In the genomic region with DNA sequence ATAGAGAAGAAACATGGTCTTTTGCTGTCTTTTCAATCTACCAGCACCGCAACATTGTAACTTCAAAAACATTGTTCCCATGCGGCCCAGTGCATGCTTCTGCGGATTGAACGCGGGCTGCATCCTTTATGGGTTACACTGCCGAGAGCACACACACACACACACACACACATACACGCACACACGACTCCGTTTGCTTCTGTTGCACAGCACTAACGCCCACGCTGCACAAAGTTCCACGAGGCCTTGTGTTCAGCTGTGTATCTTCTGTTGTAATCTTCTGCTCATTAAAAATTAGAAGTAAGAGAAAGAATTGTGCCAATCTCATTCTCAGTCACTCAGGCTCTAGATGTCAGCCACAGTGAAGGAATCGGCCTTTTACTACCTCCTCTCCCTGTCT, we compare ENCODE assay signal across 17 mouse cellular contexts.
"Had no signal": no experiment of that assay in that cellular context is flagged by ENCODE, and none has a peak within 500 bp of the region (broad histone marks: within the 10 kb centered on the region; RNA-seq: fewer than 3 reads in every experiment).

No protein-coding gene starts in this region.

- H3K4me2 ChIP-seq: lung, embryonic 14.5 days; midbrain, embryonic 12.5 days; neural tube, embryonic 12.5 days had no signal

- H3K27me3 ChIP-seq: megakaryocyte, embryonic 14.5 days; midbrain, embryonic 12.5 days; neural tube, embryonic 12.5 days had no signal

- DNase-seq: lung, adult 18-20 months; lung, embryonic 14.5 days; lung, postnatal 10 days; lung, postnatal 36 days; midbrain, embryonic 14.5 days; retina, postnatal 1 day; right cerebral cortex, adult 18-20 months; right cerebral cortex, postnatal 25 days; right cerebral cortex, postnatal 4 days; spleen, adult 18-20 months; thymus, adult 18-20 months; thymus, postnatal 14 days; thymus, postnatal 36 days had no signal

- H3K9ac ChIP-seq: lung, embryonic 14.5 days; midbrain, embryonic 12.5 days; neural tube, embryonic 12.5 days had no signal

- H3K27ac ChIP-seq: macrophage; midbrain, embryonic 12.5 days; neural tube, embryonic 12.5 days had no signal

- H3K4me1 ChIP-seq: megakaryocyte, embryonic 14.5 days; midbrain, embryonic 12.5 days; neural tube, embryonic 12.5 days had no signal

- H3K9me3 ChIP-seq: midbrain, embryonic 12.5 days; neural tube, embryonic 12.5 days had no signal

- H3K4me3 ChIP-seq: megakaryocyte, embryonic 14.5 days; midbrain, embryonic 12.5 days; neural tube, embryonic 12.5 days had no signal

- H3K36me3 ChIP-seq: midbrain, embryonic 12.5 days; neural tube, embryonic 12.5 days had no signal
